Mouse (Mus musculus): ENCODE results near the gene Acot3. TPM values are rescaled to one million over a fixed set of nuclear protein-coding genes. Genes with fewer than 3 reads are reported as not detected.
A peak's percentile ranks its signal among the peaks of the same experiment; 100 is the strongest.
"Not testable (repeated sequence)": the region's sequence is repeated elsewhere in the genome, so short reads cannot be mapped to it uniquely, and the experiment has no call there.

Gene Acot3
- total and polyA plus RNA-seq, 2 experiments from 2014 or later: 0.42 to 1.3 TPM

- Histone ChIP-seq H3K27ac (no peak overlapping the region), H3K9me3 (ENCODE audit: low read length) (no peaks in the 10 kb centered on the region; the same call in 1 of the 2 replicates), H3K4me3 (ENCODE audit: low read length) (no peak overlapping the region), H3K36me3 (ENCODE audit: insufficient read depth, low read length) (no peaks in the 10 kb centered on the region; the same call in 1 of the 2 replicates), H3K4me2 (ENCODE audit: low read depth, low read length) (no peak overlapping the region), H3K27me3 (ENCODE audit: insufficient read depth, low read length) (no peaks in the 10 kb centered on the region), H3K9ac (replicated peaks; ENCODE audit: low read length) (no peak overlapping the region), H3K4me1 (ENCODE audit: insufficient read depth, low read length) (no peaks in the 10 kb centered on the region)
- TF ChIP-seq CTCF (IDR thresholded peaks at IDR 0.05; ENCODE audit: low read depth): no peak
- 72% methylated on average over 2 of the region's 2 CpGs for WGBS
- no peak for DNase-seq (ENCODE audit: low spot score)
- no peak for ATAC-seq
These were observed 7.9 kb upstream of the Acot3 start for GRCm38 (mm10) chr12:84044045-84044444.

GRCm38 (mm10) chr12:84046906-84047305, 5.0 kb upstream of the Acot3 start:
- no peak for ATAC-seq

GRCm38 (mm10) chr12:84050744-84051143, 1.2 kb upstream of the Acot3 start:
- not testable (repeated sequence) for ATAC-seq; H3K36me3 ChIP-seq (ENCODE audit: insufficient read depth, low read length); H3K27me3 ChIP-seq (ENCODE audit: insufficient read depth, low read length); H3K4me2 ChIP-seq (ENCODE audit: low read depth, low read length); H3K4me3 ChIP-seq (ENCODE audit: low read length); H3K4me1 ChIP-seq (ENCODE audit: insufficient read depth, low read length); H3K9ac ChIP-seq (replicated peaks; ENCODE audit: low read length); H3K27ac ChIP-seq; DNase-seq (ENCODE audit: low spot score); H3K9me3 ChIP-seq (ENCODE audit: low read length)
- WGBS: 87% methylated on average over 5 of the region's 5 CpGs

More at GRCm38 (mm10) chr12:84046906-84047305, 5.0 kb upstream of the Acot3 start:
- H3K27ac ChIP-seq: no peak overlapping the region
- no peak for DNase-seq (ENCODE audit: low spot score)
- no peak overlapping the region for H3K4me3 ChIP-seq (ENCODE audit: low read length)
- no peak overlapping the region for H3K9ac ChIP-seq (replicated peaks; ENCODE audit: low read length)
- no peaks in the 10 kb centered on the region for H3K4me1 ChIP-seq (ENCODE audit: insufficient read depth, low read length)
- H3K9me3 ChIP-seq (ENCODE audit: low read length): no peaks in the 10 kb centered on the region; the same call in 1 of the 2 replicates
- 95% methylated on average over 1 of the region's 1 CpGs for WGBS
- no peaks in the 10 kb centered on the region for H3K27me3 ChIP-seq (ENCODE audit: insufficient read depth, low read length)
- TF ChIP-seq CTCF (IDR thresholded peaks at IDR 0.05; ENCODE audit: low read depth): no peak
- no peaks in the 10 kb centered on the region; the same call in 1 of the 2 replicates for H3K36me3 ChIP-seq (ENCODE audit: insufficient read depth, low read length)
- no peak overlapping the region for H3K4me2 ChIP-seq (ENCODE audit: low read depth, low read length)

- no peak for DNase-seq (ENCODE audit: low spot score)
- ATAC-seq: no peak
- H3K27me3 ChIP-seq (ENCODE audit: insufficient read depth, low read length): no peaks in the 10 kb centered on the region
- no peaks in the 10 kb centered on the region for H3K4me1 ChIP-seq (ENCODE audit: insufficient read depth, low read length)
- H3K27ac ChIP-seq: no peak overlapping the region
- WGBS: 91% methylated on average over 7 of the region's 7 CpGs
- H3K9me3 ChIP-seq (ENCODE audit: low read length): no peaks in the 10 kb centered on the region; the same call in 1 of the 2 replicates
- H3K4me3 ChIP-seq (ENCODE audit: low read length): no peak overlapping the region; the same call in 1 of the 2 replicates
- H3K36me3 ChIP-seq (ENCODE audit: insufficient read depth, low read length): no peaks in the 10 kb centered on the region
- no peak for TF ChIP-seq CTCF (IDR thresholded peaks at IDR 0.05; ENCODE audit: low read depth)
- no peak overlapping the region for H3K9ac ChIP-seq (replicated peaks; ENCODE audit: low read length)
- H3K4me2 ChIP-seq (ENCODE audit: low read depth, low read length): peak overlapping the region; percentile 67; the same call in 1 of the 2 replicates
These were observed 665 bp downstream of the Acot3 start for GRCm38 (mm10) chr12:84052609-84053008.

GRCm38 (mm10) chr12:84053173-84053572, 1.2 kb downstream of the Acot3 start:
- no peak for TF ChIP-seq CTCF (IDR thresholded peaks at IDR 0.05; ENCODE audit: low read depth)

GRCm38 (mm10) chr12:84053679-84054391, 1.9 kb downstream of the Acot3 start:
- Histone ChIP-seq H3K36me3 (ENCODE audit: insufficient read depth, low read length) (no peaks in the 10 kb centered on the region), H3K4me1 (ENCODE audit: insufficient read depth, low read length) (no peaks in the 10 kb centered on the region), H3K4me3 (ENCODE audit: low read length) (peak overlapping the region; percentile 42), H3K9ac (replicated peaks; ENCODE audit: low read length) (peak overlapping the region; percentile 33; the same call in 1 of the 2 replicates), H3K27ac (no peak overlapping the region), H3K27me3 (ENCODE audit: insufficient read depth, low read length) (no peaks in the 10 kb centered on the region), H3K4me2 (ENCODE audit: low read depth, low read length) (peak overlapping the region; percentile 67), H3K9me3 (ENCODE audit: low read length) (no peaks in the 10 kb centered on the region; the same call in 1 of the 2 replicates)
- TF ChIP-seq CTCF (IDR thresholded peaks at IDR 0.05; ENCODE audit: low read depth): peak; percentile 22; the same call in 1 of the 2 replicates
- DNase-seq (ENCODE audit: low spot score): peak; percentile 61
- WGBS: 1% methylated on average over 36 of the region's 46 CpGs
- no peak for ATAC-seq

More at GRCm38 (mm10) chr12:84053173-84053572, 1.2 kb downstream of the Acot3 start:
- H3K4me2 ChIP-seq (ENCODE audit: low read depth, low read length): peak overlapping the region; percentile 67
- no peaks in the 10 kb centered on the region for H3K27me3 ChIP-seq (ENCODE audit: insufficient read depth, low read length)
- no peaks in the 10 kb centered on the region for H3K4me1 ChIP-seq (ENCODE audit: insufficient read depth, low read length)
- peak; percentile 14 for DNase-seq (ENCODE audit: low spot score)
- no peak for ATAC-seq
- H3K27ac ChIP-seq: no peak overlapping the region
- H3K36me3 ChIP-seq (ENCODE audit: insufficient read depth, low read length): no peaks in the 10 kb centered on the region
- peak overlapping the region; percentile 42 for H3K4me3 ChIP-seq (ENCODE audit: low read length)
- no peaks in the 10 kb centered on the region; the same call in 1 of the 2 replicates for H3K9me3 ChIP-seq (ENCODE audit: low read length)
- WGBS: 6% methylated on average over 16 of the region's 16 CpGs
- peak overlapping the region; percentile 33; the same call in 1 of the 2 replicates for H3K9ac ChIP-seq (replicated peaks; ENCODE audit: low read length)

- H3K4me2 ChIP-seq (ENCODE audit: low read depth, low read length): no peak overlapping the region
- WGBS: 42% methylated on average over 2 of the region's 2 CpGs
- no peaks in the 10 kb centered on the region for H3K9me3 ChIP-seq (ENCODE audit: low read length)
- H3K36me3 ChIP-seq (ENCODE audit: insufficient read depth, low read length): no peaks in the 10 kb centered on the region
- no peak overlapping the region for H3K27ac ChIP-seq
- 0 out of 2 replicates have a peak, but pooled peaks cover 2% of the 10 kb centered on the region for H3K27me3 ChIP-seq (ENCODE audit: insufficient read depth, low read length)
- no peak overlapping the region for H3K4me3 ChIP-seq (ENCODE audit: low read length)
- no peak for ATAC-seq
- no peaks in the 10 kb centered on the region for H3K4me1 ChIP-seq (ENCODE audit: insufficient read depth, low read length)
- peak; percentile 40 for TF ChIP-seq CTCF (IDR thresholded peaks at IDR 0.05; ENCODE audit: low read depth)
- no peak overlapping the region for H3K9ac ChIP-seq (replicated peaks; ENCODE audit: low read length)
- peak; percentile 16 for DNase-seq (ENCODE audit: low spot score)
These were observed 9.0 kb downstream of the Acot3 start for GRCm38 (mm10) chr12:84060946-84061345.

Measured in hindbrain, postnatal 0 days (tissue).